Mouse (Mus musculus): ENCODE results near the gene Mxd3. TPM values are rescaled to one million over a fixed set of nuclear protein-coding genes. Genes with fewer than 3 reads are reported as not detected.

The Mxd3 gene
- polyA plus RNA-seq, 1 experiment from 2014 or later: 31.6 TPM

GRCm38 (mm10) chr13:55368401-55368800, 38.8 kb upstream of the Mxd3 start:
- H3K4me1 ChIP-seq (ENCODE audit: control insufficient read depth, insufficient read depth, low read length): no peaks in the 10 kb centered on the region
- no peak for ATAC-seq (ENCODE audit: insufficient read depth, low FRiP score, low TSS enrichment)

GRCm38 (mm10) chr13:55362453-55363060, 32.9 kb upstream of the Mxd3 start, which contains the start of gene Lman2:
Lman2 (minus strand) TSS chr13:55362783.
- H3K4me3 ChIP-seq (ENCODE audit: low read depth, low read length): peak within 1 kb of the TSS; percentile 85

More at GRCm38 (mm10) chr13:55368401-55368800, 38.8 kb upstream of the Mxd3 start:
- no peaks in the 10 kb centered on the region for H3K9me3 ChIP-seq (ENCODE audit: control insufficient read depth, low read length)
- 79% methylated on average over 7 of the region's 7 CpGs for WGBS
- H3K4me2 ChIP-seq (ENCODE audit: low read depth): no peak overlapping the region
- DNase-seq (ENCODE audit: low spot score): no peak
- H3K9ac ChIP-seq (ENCODE audit: low read length): no peak overlapping the region
- no peaks in the 10 kb centered on the region for H3K27me3 ChIP-seq (ENCODE audit: control insufficient read depth, insufficient read depth, low read length)
- H3K27ac ChIP-seq (ENCODE audit: low read depth, low read length): no peak overlapping the region
- no peak overlapping the region for H3K4me3 ChIP-seq (ENCODE audit: low read depth, low read length)
- no peaks in the 10 kb centered on the region for H3K36me3 ChIP-seq (ENCODE audit: control insufficient read depth, insufficient read depth, low read length)

GRCm38 (mm10) chr13:55361974-55362452, 32.4 kb upstream of the Mxd3 start:
- peak; percentile 66 for ATAC-seq (ENCODE audit: insufficient read depth, low FRiP score, low TSS enrichment)
- DNase-seq (ENCODE audit: low spot score): no peak
- H3K4me3 ChIP-seq (ENCODE audit: low read depth, low read length): peak overlapping the region; percentile 85
- no peaks in the 10 kb centered on the region for H3K27me3 ChIP-seq (ENCODE audit: control insufficient read depth, insufficient read depth, low read length)
- H3K36me3 ChIP-seq (ENCODE audit: control insufficient read depth, insufficient read depth, low read length): 0 out of 2 replicates have a peak, but pooled peaks cover 3% of the 10 kb centered on the region
- peaks cover 12% of the 10 kb centered on the region for H3K4me1 ChIP-seq (ENCODE audit: control insufficient read depth, insufficient read depth, low read length)
- peak overlapping the region; percentile 59 for H3K4me2 ChIP-seq (ENCODE audit: low read depth)
- H3K9me3 ChIP-seq (ENCODE audit: control insufficient read depth, low read length): no peaks in the 10 kb centered on the region
- WGBS: under 1% methylated on average over 32 of the region's 32 CpGs
- peak overlapping the region; percentile 79 for H3K27ac ChIP-seq (ENCODE audit: low read depth, low read length)
- peak overlapping the region; percentile 89 for H3K9ac ChIP-seq (ENCODE audit: low read length)

More at GRCm38 (mm10) chr13:55362453-55363060, 32.9 kb upstream of the Mxd3 start, which contains the start of gene Lman2:
- peak; percentile 97 for ATAC-seq (ENCODE audit: insufficient read depth, low FRiP score, low TSS enrichment)
- peak; percentile 96 for DNase-seq (ENCODE audit: low spot score)
- H3K27ac ChIP-seq (ENCODE audit: low read depth, low read length): peak within 1 kb of the TSS; percentile 79
- under 1% methylated on average over 35 of the region's 35 CpGs for WGBS
- H3K27me3 ChIP-seq (ENCODE audit: control insufficient read depth, insufficient read depth, low read length): no peaks in the 10 kb centered on the region
- H3K9ac ChIP-seq (ENCODE audit: low read length): peak within 1 kb of the TSS; percentile 89
- H3K36me3 ChIP-seq (ENCODE audit: control insufficient read depth, insufficient read depth, low read length): 0 out of 2 replicates have a peak, but pooled peaks cover 3% of the 10 kb centered on the region
- peaks cover 12% of the 10 kb centered on the region for H3K4me1 ChIP-seq (ENCODE audit: control insufficient read depth, insufficient read depth, low read length)
- peak within 1 kb of the TSS; percentile 59 for H3K4me2 ChIP-seq (ENCODE audit: low read depth)
- H3K9me3 ChIP-seq (ENCODE audit: control insufficient read depth, low read length): no peaks in the 10 kb centered on the region

- H3K4me1 ChIP-seq (ENCODE audit: control insufficient read depth, insufficient read depth, low read length): peaks cover 12% of the 10 kb centered on the region
- ATAC-seq (ENCODE audit: insufficient read depth, low FRiP score, low TSS enrichment) (no peak), DNase-seq (ENCODE audit: low spot score) (no peak)
- no peaks in the 10 kb centered on the region for H3K9me3 ChIP-seq (ENCODE audit: control insufficient read depth, low read length)
- peaks cover 5% of the 10 kb centered on the region; the same call in 1 of the 2 replicates for H3K36me3 ChIP-seq (ENCODE audit: control insufficient read depth, insufficient read depth, low read length)
- no peaks in the 10 kb centered on the region for H3K27me3 ChIP-seq (ENCODE audit: control insufficient read depth, insufficient read depth, low read length)
- H3K27ac ChIP-seq (ENCODE audit: low read depth, low read length): no peak overlapping the region
- H3K9ac ChIP-seq (ENCODE audit: low read length): no peak overlapping the region
- H3K4me3 ChIP-seq (ENCODE audit: low read depth, low read length): peak overlapping the region; percentile 85
- H3K4me2 ChIP-seq (ENCODE audit: low read depth): peak overlapping the region; percentile 59
Measured at GRCm38 (mm10) chr13:55361145-55361544, 31.5 kb upstream of the Mxd3 start.

- no peak for ATAC-seq (ENCODE audit: insufficient read depth, low FRiP score, low TSS enrichment)
- Histone ChIP-seq H3K27ac (ENCODE audit: low read depth, low read length) (no peak overlapping the region), H3K4me3 (ENCODE audit: low read depth, low read length) (no peak overlapping the region), H3K9ac (ENCODE audit: low read length) (no peak overlapping the region), H3K4me1 (ENCODE audit: control insufficient read depth, insufficient read depth, low read length) (no peaks in the 10 kb centered on the region), H3K4me2 (ENCODE audit: low read depth) (no peak overlapping the region), H3K9me3 (ENCODE audit: control insufficient read depth, low read length) (no peaks in the 10 kb centered on the region), H3K36me3 (ENCODE audit: control insufficient read depth, insufficient read depth, low read length) (peaks cover 30% of the 10 kb centered on the region), H3K27me3 (ENCODE audit: control insufficient read depth, insufficient read depth, low read length) (no peaks in the 10 kb centered on the region)
- WGBS: 94% methylated on average over 11 of the region's 11 CpGs
- DNase-seq (ENCODE audit: low spot score): no peak
Measured at GRCm38 (mm10) chr13:55346745-55347144, 17.1 kb upstream of the Mxd3 start.

GRCm38 (mm10) chr13:55344286-55344685, 14.7 kb upstream of the Mxd3 start:
- no peak for ATAC-seq (ENCODE audit: insufficient read depth, low FRiP score, low TSS enrichment)
- Histone ChIP-seq H3K4me1 (ENCODE audit: control insufficient read depth, insufficient read depth, low read length) (no peaks in the 10 kb centered on the region), H3K4me3 (ENCODE audit: low read depth, low read length) (no peak overlapping the region), H3K4me2 (ENCODE audit: low read depth) (no peak overlapping the region), H3K9me3 (ENCODE audit: control insufficient read depth, low read length) (no peaks in the 10 kb centered on the region), H3K9ac (ENCODE audit: low read length) (no peak overlapping the region), H3K27ac (ENCODE audit: low read depth, low read length) (no peak overlapping the region), H3K36me3 (ENCODE audit: control insufficient read depth, insufficient read depth, low read length) (peaks cover 19% of the 10 kb centered on the region), H3K27me3 (ENCODE audit: control insufficient read depth, insufficient read depth, low read length) (no peaks in the 10 kb centered on the region)
- WGBS: 93% methylated on average over 7 of the region's 7 CpGs
- DNase-seq (ENCODE audit: low spot score): no peak

GRCm38 (mm10) chr13:55342469-55342868, 12.8 kb upstream of the Mxd3 start:
- H3K9ac ChIP-seq (ENCODE audit: low read length): no peak overlapping the region
- no peaks in the 10 kb centered on the region for H3K4me1 ChIP-seq (ENCODE audit: control insufficient read depth, insufficient read depth, low read length)
- H3K9me3 ChIP-seq (ENCODE audit: control insufficient read depth, low read length): no peaks in the 10 kb centered on the region
- WGBS: 45% methylated on average over 11 of the region's 11 CpGs
- no peak overlapping the region for H3K27ac ChIP-seq (ENCODE audit: low read depth, low read length)
- DNase-seq (ENCODE audit: low spot score): no peak
- no peak for ATAC-seq (ENCODE audit: insufficient read depth, low FRiP score, low TSS enrichment)
- H3K36me3 ChIP-seq (ENCODE audit: control insufficient read depth, insufficient read depth, low read length): peaks cover 17% of the 10 kb centered on the region
- H3K4me3 ChIP-seq (ENCODE audit: low read depth, low read length): no peak overlapping the region
- H3K27me3 ChIP-seq (ENCODE audit: control insufficient read depth, insufficient read depth, low read length): no peaks in the 10 kb centered on the region
- H3K4me2 ChIP-seq (ENCODE audit: low read depth): no peak overlapping the region

DNA sequence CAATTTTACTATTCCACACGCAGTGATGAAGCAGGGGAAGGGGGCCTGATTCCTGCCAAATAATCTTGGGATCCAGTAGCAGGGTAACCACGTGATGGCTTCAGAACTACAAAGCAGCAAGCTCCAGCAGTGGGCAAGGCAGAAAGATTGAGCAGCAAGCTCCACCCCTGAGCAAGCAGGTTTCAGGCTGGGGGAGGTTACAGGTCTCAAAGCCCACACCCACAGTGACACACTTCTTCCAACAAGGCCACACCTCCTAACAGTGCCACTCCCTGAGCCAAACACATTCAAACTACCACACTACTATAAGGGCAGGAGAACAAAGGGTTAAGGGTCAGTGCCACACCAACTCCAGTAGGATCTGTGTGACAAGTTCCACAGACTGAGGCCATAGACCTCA, 9.6 kb upstream of the Mxd3 start:
- 31% methylated on average over 2 of the region's 2 CpGs for WGBS
- H3K4me3 ChIP-seq (ENCODE audit: low read depth, low read length): no peak overlapping the region
- no peak overlapping the region for H3K9ac ChIP-seq (ENCODE audit: low read length)
- no peaks in the 10 kb centered on the region for H3K4me1 ChIP-seq (ENCODE audit: control insufficient read depth, insufficient read depth, low read length)
- H3K4me2 ChIP-seq (ENCODE audit: low read depth): no peak overlapping the region
- ATAC-seq (ENCODE audit: insufficient read depth, low FRiP score, low TSS enrichment) (no peak), DNase-seq (ENCODE audit: low spot score) (no peak)
- peaks cover 2% of the 10 kb centered on the region for H3K36me3 ChIP-seq (ENCODE audit: control insufficient read depth, insufficient read depth, low read length)
- no peaks in the 10 kb centered on the region for H3K27me3 ChIP-seq (ENCODE audit: control insufficient read depth, insufficient read depth, low read length)
- no peaks in the 10 kb centered on the region for H3K9me3 ChIP-seq (ENCODE audit: control insufficient read depth, low read length)
- H3K27ac ChIP-seq (ENCODE audit: low read depth, low read length): no peak overlapping the region
